Mouse (Mus musculus) embryonic facial prominence, embryonic 11.5 days (tissue): ENCODE data around the gene Tmem11. TPM values are rescaled to one million over a fixed set of nuclear protein-coding genes. Genes with fewer than 3 reads are reported as not detected.

ENCODE experiments used
- ATAC-seq: fragments of 200-750 bp; cut with Nextera tagmentation; replicated peaks from 2 replicates; pipeline ENCODE4 v1.8.0; 2017; ENCODE audit warnings: low read depth; ENCODE audit not compliant: insufficient number of reproducible peaks, low FRiP score, low TSS enrichment
- DNase-seq: peaks from one replicate; pipeline ENCODE4 v3.0.0-alpha.2; 2015; ENCODE audit warnings: low spot score
- H3K27ac ChIP-seq: fragments of 300-500 bp; sonication (generic); replicated peaks from 2 replicates; pipeline ENCODE4 v1.5.1; 2014; ENCODE audit warnings: mild to moderate bottlenecking, low read depth, low read length, control low read depth
- H3K27me3 ChIP-seq: fragments of 300-500 bp; sonication (generic); 2 replicates; pipeline ENCODE4 v1.6.1; 2014; ENCODE audit warnings: mild to moderate bottlenecking, low read length, moderate library complexity, mixed read lengths; ENCODE audit not compliant: control insufficient read depth, insufficient read depth
- H3K36me3 ChIP-seq: fragments of 300-500 bp; sonication (generic); replicated peaks from 2 replicates; pipeline ENCODE4 v1.6.1; 2014; ENCODE audit warnings: low read depth, mild to moderate bottlenecking, low read length, moderate library complexity, mixed read lengths; ENCODE audit not compliant: control insufficient read depth, insufficient read depth
- H3K4me1 ChIP-seq: fragments of 300-500 bp; sonication (generic); 2 replicates; pipeline ENCODE4 v1.6.1; 2014; ENCODE audit warnings: low read length, mixed read lengths; ENCODE audit not compliant: control insufficient read depth, insufficient read depth
- H3K4me2 ChIP-seq: fragments of 300-500 bp; sonication (generic); 2 replicates; pipeline ENCODE4 v1.6.1; 2014; ENCODE audit warnings: low read depth, mild to moderate bottlenecking, control low read depth, low read length, moderate library complexity
- H3K4me3 ChIP-seq: fragments of 300-500 bp; sonication (generic); 2 replicates; pipeline ENCODE4 v1.5.1; 2014; ENCODE audit warnings: low read depth, low read length, control low read depth
- H3K9ac ChIP-seq: fragments of 300-500 bp; sonication (generic); replicated peaks from 2 replicates; pipeline ENCODE4 v1.6.1; 2014; ENCODE audit warnings: mild to moderate bottlenecking, control low read depth, low read length
- H3K9me3 ChIP-seq: fragments of 300-500 bp; sonication (generic); replicated peaks from 2 replicates; pipeline ENCODE4 v1.6.1; 2016; ENCODE audit warnings: mild to moderate bottlenecking, low read length, inconsistent platforms, mixed read lengths; ENCODE audit not compliant: control insufficient read depth
- WGBS: fragments of 180-500 bp; shearing (Covaris S2); extraction: QIAGEN DNeasy Blood & Tissue Kit; methylation state at CpG from one replicate; pipeline ENCODE4 v1.1.7; 2014; 5-methylcytosine and 5-hydroxymethylcytosine counted together
- polyA plus RNA-seq: library from polyadenylated mRNA; unstranded; fragments of >200 nt; fragmentation: Nextera tagmentation; extraction: Ambion mirVana; gene quantifications from 2 replicates; pipeline ENCODE4 v1.2.1, GENCODE M21; 2014

Gene Tmem11
- polyA plus RNA-seq, 1 experiment from 2014 or later = 60.4 TPM

DNA sequence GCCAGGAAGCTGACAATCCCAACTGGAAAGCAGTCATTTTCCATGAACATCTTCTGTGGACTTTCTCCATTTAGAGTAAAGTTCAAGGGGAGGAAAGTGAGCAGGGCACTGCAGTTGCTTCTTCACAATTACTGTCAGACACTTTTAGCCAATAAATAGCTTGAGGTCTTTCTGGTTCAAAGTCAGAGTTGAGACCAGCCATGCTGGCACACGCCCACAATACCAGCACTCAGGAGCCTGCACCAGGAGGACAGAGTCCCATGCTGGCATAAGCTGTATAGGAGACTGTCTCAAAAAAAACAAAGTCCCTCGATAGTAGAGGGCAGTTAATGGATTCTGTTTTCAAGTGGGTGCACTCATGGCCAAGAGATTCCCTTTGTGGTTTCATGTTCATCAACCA lies 13.1 kb downstream of the Tmem11 start:
- peaks cover 15% of the 10 kb centered on the region for H3K36me3 ChIP-seq
- ATAC-seq = no peak
- 72% methylated on average over 2 of the region's 2 CpGs for WGBS

DNA sequence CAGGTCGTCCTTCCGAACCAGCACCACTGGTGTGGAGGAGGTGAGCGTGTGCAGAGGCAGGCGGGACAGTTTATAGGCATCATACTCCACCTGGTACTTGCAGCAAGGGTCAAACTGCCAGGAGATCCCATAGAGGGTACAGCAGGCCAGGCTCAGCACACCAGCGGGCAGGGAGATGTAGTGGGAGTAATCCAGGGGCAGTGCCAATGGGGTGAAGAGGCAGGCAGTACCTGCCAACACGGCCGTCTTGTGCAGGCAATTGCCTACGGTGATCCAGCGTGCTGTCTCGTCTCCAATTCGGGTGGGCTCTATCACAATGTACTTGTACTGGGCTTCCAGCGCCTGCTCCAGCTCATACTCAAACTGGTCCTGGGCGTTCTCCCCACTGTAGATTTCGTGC lies 14.2 kb downstream of the Tmem11 start:
- Histone ChIP-seq H3K4me3 (no peak overlapping the region), H3K9ac (no peak overlapping the region), H3K36me3 (peaks cover 15% of the 10 kb centered on the region), H3K4me2 (no peak overlapping the region), H3K9me3 (no peaks in the 10 kb centered on the region), H3K4me1 (no peaks in the 10 kb centered on the region), H3K27ac (no peak overlapping the region), H3K27me3 (no peaks in the 10 kb centered on the region)
- no peak for DNase-seq
- WGBS = 91% methylated on average over 14 of the region's 14 CpGs
- no peak for ATAC-seq

More for the DNA sequence above, 13.1 kb downstream of the Tmem11 start:
- Histone ChIP-seq H3K9ac (no peak overlapping the region), H3K9me3 (no peaks in the 10 kb centered on the region), H3K4me3 (no peak overlapping the region), H3K4me1 (no peaks in the 10 kb centered on the region), H3K4me2 (no peak overlapping the region), H3K27me3 (no peaks in the 10 kb centered on the region), H3K27ac (no peak overlapping the region)
- DNase-seq = no peak

DNA sequence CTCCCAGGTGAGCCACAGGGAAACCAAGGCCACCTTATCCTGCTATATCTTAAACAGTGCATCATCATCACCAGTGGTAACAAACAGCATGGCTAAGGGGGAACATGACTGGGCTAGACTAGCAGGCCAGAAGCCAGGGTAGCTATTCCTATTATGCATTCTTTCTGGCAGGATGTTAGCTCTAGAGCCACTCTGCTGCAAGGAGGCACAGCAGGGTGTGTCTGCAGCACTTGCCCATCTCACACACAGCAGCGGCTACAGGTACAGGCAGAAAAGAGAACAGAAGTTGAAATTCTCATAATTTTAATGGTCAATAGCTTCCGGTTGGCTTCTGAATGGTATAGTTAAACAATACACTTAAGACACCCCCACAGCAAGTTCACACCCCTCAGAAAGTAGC lies 14.9 kb downstream of the Tmem11 start:
- Histone ChIP-seq H3K4me2 (no peak overlapping the region), H3K4me3 (no peak overlapping the region), H3K4me1 (no peaks in the 10 kb centered on the region), H3K27ac (no peak overlapping the region), H3K27me3 (no peaks in the 10 kb centered on the region), H3K9me3 (no peaks in the 10 kb centered on the region), H3K9ac (no peak overlapping the region), H3K36me3 (peaks cover 15% of the 10 kb centered on the region)
- ATAC-seq (no peak), DNase-seq (no peak)
- 86% methylated on average over 2 of the region's 2 CpGs for WGBS

DNA sequence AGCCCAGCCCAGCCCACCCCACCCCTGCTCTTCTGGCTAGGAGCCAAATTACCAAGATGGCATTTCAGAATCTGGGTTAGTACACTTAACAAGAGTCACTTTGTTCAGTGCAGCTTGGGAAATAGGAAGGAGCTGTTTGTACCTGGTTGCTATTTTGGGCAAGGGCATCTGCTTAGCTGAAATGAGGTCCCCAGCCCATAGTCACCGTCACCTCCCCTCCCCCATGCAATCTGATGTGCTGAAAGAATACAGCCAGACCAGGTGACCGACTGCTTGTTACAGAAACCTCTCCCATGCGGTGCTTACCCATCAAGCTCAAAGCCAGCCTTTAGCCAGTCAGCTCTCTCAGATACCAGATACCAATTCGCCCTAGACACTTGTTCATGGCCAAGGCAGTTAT lies 15.9 kb downstream of the Tmem11 start:
- no peak overlapping the region for H3K4me3 ChIP-seq
- DNase-seq (no peak), ATAC-seq (no peak)
- no peak overlapping the region for H3K9ac ChIP-seq
- WGBS = 83% methylated on average over 4 of the region's 4 CpGs
- no peaks in the 10 kb centered on the region for H3K27me3 ChIP-seq
- no peaks in the 10 kb centered on the region for H3K9me3 ChIP-seq
- no peak overlapping the region for H3K27ac ChIP-seq
- H3K4me1 ChIP-seq = no peaks in the 10 kb centered on the region
- peaks cover 15% of the 10 kb centered on the region for H3K36me3 ChIP-seq
- no peak overlapping the region for H3K4me2 ChIP-seq

DNA sequence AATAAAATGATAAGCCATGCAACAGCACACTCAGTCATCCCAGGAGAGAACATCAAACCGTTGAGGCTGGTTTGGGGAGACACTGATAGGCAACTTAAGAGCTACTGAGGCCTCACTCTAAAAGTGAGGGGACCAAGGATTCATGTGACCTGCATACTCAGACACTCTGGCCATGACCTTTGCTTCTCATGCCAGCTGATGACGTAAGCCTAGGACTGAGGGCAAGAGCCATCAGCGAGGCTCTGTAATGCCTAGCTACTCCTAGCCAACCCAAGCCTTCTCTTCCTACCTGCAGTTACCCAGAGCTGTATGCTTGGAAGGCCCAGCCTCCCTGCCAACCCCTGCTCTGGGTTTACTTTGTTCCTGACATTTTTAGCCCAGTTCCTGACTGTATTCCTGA lies 17.1 kb downstream of the Tmem11 start:
- Histone ChIP-seq H3K36me3 (peaks cover 15% of the 10 kb centered on the region), H3K4me3 (no peak overlapping the region), H3K27me3 (no peaks in the 10 kb centered on the region), H3K9ac (no peak overlapping the region), H3K4me2 (no peak overlapping the region), H3K27ac (no peak overlapping the region), H3K9me3 (no peaks in the 10 kb centered on the region), H3K4me1 (no peaks in the 10 kb centered on the region)
- WGBS = 89% methylated on average over 3 of the region's 3 CpGs
- ATAC-seq = no peak
- no peak for DNase-seq

DNA sequence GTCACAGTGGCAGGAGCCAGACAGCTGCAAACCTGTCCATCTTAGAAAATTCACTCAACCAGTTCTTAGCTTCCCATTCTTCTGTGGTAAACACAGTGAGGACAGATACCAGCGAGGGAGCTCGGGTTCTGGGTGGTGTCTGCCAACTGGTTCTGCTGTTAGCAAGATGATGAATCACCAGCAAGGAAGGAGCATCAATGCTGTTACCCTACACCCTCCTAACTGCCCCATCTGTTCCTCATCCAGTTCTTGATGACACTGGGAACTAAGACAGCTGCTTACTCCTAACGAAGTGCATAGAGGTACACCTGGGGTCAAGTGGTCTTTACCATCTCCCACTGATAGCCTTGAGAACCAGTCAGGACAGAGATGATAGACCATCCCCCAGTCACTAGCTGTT lies 22.5 kb downstream of the Tmem11 start:
- 81% methylated on average over 3 of the region's 3 CpGs for WGBS
- Histone ChIP-seq H3K4me1 (no peaks in the 10 kb centered on the region), H3K9me3 (no peaks in the 10 kb centered on the region), H3K4me3 (no peak overlapping the region), H3K27ac (no peak overlapping the region), H3K4me2 (no peak overlapping the region), H3K9ac (no peak overlapping the region), H3K36me3 (peaks cover 1% of the 10 kb centered on the region), H3K27me3 (no peaks in the 10 kb centered on the region)
- no peak for ATAC-seq
- DNase-seq = no peak

DNA sequence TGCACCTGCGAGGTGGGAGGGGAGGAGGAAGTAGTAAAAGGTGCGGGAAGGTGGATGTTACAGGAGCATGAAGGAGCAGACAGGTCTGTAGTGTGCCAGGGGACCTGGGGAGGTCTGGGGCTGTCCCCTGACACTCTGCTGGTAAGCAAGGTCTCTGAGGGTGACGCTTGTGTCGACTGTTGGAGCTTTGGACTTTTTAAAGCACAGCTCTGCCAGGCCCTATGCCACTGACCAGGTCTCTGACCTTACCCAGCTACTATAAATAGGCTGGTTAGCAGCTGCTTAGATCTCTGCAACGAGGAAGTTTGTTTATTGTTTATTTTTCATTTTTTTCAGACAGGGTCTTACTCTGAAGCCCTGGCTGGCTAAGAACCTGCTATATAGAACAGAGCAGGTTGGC lies 33.7 kb downstream of the Tmem11 start:
- no peak for ATAC-seq
- peaks cover 3% of the 10 kb centered on the region for H3K36me3 ChIP-seq

DNA sequence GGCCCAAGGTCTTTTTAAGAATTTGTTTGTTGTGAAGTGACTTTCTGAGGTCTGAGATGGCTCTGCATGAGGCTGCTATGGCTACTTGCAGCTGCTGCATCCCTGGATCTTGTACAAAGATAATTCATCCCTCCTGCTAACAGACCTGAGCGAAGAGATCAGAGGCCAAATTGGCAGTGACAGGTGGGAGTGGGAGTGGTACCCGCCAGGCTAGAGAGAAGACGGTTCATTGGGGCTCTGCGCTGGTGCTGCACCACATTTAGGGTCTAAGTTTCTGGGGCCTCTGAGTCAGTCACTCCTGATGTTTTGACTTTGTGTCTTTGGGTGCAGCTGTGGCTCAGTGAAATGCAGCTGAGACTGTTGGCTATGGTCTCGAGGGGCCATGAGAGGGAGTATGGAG lies 35.7 kb downstream of the Tmem11 start:
- ATAC-seq = no peak
- H3K27ac ChIP-seq = no peak overlapping the region
- no peak for DNase-seq
- H3K9ac ChIP-seq = no peak overlapping the region
- no peaks in the 10 kb centered on the region for H3K27me3 ChIP-seq
- H3K36me3 ChIP-seq = peaks cover 3% of the 10 kb centered on the region; the same call in 1 of the 2 replicates
- H3K9me3 ChIP-seq = no peaks in the 10 kb centered on the region
- no peak overlapping the region for H3K4me3 ChIP-seq
- WGBS = 87% methylated on average over 5 of the region's 5 CpGs
- H3K4me2 ChIP-seq = no peak overlapping the region
- no peaks in the 10 kb centered on the region for H3K4me1 ChIP-seq

More for the DNA sequence above, 33.7 kb downstream of the Tmem11 start:
- no peak overlapping the region for H3K27ac ChIP-seq
- DNase-seq = no peak
- H3K9ac ChIP-seq = no peak overlapping the region
- H3K4me1 ChIP-seq = no peaks in the 10 kb centered on the region
- H3K4me2 ChIP-seq = no peak overlapping the region
- H3K4me3 ChIP-seq = no peak overlapping the region
- WGBS = 86% methylated on average over 5 of the region's 5 CpGs
- H3K27me3 ChIP-seq = no peaks in the 10 kb centered on the region
- no peaks in the 10 kb centered on the region for H3K9me3 ChIP-seq
